Mouse (Mus musculus) neural tube, embryonic 10.5 days (tissue): ENCODE measurements around the gene Cyp4a29.
"Not testable (repeated sequence)": the region's sequence is repeated elsewhere in the genome, so short reads cannot be mapped to it uniquely, and the experiment has no call there.

ENCODE experiments used
- DNase-seq: peaks from one replicate; pipeline ENCODE4 v3.0.0-alpha.2; 2017; ENCODE audit warnings: low spot score; ENCODE audit errors: extremely low spot score

Gene Cyp4a29

DNA sequence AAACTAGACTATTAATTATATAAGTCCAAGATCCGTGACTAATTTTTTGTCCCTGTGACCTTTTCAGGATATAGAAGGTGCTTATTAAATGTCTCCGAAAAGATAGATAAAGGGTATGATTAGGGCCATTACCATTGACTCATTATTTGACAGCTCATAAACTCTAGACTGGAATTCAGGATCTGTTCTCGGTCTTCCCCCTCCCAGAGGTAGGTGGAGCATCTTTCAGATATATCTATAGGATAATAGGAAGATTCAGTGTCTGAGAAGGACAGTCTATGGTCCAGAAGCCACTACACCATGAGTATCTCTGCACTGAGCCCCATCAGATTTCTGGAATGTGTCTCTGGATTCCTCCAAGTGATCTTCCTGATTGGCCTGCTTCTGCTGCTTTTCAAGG, at the start of gene Cyp4a29:
TSS of gene Cyp4a29 (plus strand) at position 301 of the 400 bp plus-strand sequence.
- no peak for DNase-seq

DNA sequence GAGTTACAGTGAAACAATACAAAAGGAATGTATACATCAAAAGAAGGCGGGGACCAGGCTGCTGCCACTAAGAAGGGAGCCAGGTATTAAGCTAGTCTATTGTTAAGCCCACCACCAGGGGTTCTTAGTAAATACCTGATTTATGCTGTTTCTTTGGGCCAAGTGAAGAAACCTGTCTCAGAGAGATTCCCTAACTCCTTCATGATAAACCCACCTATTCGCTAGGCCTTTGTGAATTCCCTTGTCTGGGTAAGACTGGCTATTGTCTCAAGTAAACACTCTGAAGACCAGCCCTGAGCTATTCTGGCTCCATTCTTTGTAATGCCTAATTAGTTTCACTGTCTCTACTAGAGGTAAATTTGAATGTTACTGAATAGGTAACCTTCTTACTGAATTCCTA, 9.0 kb upstream of the Cyp4a29 start:
- DNase-seq: not testable (repeated sequence)

DNA sequence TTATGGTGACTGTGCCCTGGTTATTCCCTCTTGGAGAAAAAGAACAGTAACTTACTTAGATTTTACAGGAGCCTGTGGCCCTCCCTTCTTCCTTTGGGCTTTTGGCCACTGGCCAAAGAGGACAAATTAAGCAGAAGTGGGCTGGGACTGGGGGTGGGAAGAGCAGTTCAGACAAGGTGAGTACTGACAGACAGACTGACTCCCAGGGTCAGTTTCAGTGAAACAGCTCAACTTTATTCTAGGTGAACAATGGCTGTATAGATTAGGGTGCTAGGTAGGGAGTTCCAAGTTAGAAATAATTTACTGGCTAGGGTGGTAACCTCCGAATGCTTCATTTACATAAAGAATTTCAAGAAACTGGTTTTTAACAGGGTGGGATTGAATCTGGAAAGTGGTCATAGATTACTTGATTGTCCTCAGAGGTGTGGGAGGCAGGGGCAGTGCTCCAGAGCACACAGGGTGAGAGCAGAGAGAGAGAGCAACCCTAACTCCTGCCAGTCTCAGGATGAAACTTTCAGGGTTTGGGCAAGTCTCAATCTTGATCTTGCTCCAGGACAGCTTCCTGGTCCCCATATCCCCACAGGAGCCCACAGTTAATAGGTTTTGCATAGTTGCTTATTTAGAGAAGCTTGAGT, 5.3 kb upstream of the Cyp4a29 start:
- no peak for DNase-seq

DNA sequence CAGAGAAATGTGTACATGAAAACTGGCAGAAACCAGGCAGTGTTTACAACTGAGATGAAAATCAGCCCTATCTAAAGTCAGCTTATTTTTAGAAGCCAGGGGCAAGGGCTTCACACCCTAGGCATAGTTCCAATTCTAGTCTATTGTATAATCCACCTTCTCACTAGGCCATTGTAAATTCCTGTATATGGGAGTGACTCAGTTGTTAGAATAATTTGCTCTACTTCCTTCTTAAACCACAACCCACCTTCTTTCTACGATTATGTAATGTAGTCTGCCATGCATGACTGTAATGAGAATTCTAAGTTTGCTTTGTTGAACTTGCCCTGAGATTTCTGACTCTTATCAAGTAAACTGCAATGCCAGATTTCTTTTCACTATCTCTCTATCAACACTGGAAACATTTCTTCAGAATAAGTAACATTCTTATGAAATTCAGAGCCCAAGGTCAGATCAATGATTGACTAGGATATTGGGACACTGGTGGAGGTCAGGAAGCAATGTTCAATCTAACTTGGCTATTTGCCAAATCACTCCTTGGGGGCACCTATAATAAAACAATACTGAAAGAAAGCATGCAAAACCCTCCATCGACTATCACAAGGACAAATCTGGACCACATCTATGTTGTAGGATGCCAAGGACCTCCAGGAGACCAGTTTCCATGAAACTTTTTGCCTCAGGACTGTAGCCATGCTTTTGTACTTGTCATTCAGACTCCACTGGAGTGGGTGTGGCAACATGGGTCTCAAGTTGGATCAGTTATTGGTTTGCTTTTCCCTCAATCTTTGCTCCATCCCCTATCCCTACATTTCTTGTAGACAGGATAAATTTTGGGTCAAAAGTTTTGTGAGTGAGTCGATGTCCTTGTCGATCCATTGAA, 23.0 kb downstream of the Cyp4a29 start:
- not testable (repeated sequence) for DNase-seq

DNA sequence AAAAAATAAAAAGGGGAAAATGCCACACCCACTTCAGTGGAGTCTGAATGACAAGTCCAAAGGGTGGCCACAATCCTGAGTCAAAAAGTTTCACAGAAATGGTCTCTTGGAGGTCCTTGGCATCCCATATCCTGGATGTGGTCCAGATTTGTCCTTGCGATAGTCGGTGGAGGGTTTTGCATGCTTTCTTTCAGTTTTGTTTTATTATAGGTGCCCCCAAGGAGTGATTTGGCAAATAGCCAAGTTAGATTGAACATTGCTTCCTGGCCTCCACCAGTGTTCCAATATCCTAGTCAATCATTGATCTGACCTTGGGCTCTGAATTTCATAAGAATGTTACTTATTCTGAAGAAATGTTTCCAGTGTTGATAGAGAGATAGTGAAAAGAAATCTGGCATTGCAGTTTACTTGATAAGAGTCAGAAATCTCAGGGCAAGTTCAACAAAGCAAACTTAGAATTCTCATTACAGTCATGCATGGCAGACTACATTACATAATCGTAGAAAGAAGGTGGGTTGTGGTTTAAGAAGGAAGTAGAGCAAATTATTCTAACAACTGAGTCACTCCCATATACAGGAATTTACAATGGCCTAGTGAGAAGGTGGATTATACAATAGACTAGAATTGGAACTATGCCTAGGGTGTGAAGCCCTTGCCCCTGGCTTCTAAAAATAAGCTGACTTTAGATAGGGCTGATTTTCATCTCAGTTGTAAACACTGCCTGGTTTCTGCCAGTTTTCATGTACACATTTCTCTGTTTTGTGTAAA, 36.5 kb downstream of the Cyp4a29 start:
- DNase-seq: not testable (repeated sequence)

DNA sequence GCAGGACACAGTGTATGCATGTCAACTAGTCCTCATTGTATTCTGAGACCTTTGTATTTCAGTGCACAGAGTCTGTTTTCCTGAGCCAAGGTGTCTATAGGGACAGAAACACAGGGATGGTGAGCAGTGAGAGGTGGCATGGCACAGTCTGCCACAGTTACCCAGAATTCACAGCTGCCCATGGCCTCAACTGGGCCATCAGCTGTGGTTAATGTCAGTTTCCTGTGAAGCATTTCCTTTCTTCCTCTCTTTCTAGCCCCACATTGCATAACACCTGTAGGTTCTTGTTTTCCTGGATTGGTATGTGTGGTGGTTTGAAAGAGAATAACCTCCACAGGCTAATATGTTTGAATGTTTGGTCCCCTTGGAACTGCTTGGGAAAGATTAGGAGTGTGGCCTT, 38.5 kb downstream of the Cyp4a29 start:
- DNase-seq: no peak

DNA sequence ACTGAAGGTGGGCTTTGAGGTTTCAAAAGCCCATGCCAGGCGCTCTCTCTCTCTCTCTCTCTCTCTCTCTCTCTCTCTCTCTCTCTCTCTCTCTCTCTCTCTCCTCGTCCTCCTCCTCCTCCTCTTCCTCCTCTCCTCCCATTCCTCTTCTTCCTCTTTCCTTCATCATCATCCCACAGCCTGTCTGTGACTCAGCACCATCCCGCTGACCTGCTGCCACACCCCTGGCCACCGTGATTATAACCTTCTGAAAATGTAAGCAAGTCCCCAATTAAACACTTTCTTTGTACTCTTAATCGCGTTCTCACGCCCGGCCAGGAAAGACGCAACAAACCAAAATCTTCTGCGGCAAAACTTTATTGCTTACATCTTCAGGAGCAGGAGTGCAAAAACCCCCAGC, 38.9 kb downstream of the Cyp4a29 start:
- peak; percentile 19 for DNase-seq

DNA sequence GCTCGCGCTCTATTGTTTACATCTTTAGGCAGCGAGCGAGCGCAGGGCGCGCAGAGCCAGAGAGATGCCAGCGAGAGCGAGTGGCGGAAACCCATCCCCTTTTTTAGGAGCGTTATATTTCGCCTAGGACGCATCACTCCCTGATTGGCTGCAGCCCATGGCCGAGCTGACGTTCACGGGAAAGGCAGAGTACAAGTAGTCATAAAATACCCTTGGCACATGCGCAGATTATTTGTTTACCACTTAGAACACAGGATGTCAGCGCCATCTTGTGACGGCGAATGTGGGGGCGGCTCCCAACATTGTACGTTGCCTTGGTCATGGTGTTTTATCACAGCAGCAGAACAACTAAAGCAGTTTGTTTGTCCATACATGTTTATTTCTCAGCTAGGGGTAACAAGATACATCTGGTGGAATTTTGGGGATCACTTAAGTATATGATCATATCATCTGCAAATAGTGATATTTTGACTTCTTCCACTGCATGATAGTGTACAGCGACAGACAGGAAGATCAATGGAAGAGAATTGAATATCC, 39.4 kb downstream of the Cyp4a29 start:
- DNase-seq: not testable (repeated sequence)

DNA sequence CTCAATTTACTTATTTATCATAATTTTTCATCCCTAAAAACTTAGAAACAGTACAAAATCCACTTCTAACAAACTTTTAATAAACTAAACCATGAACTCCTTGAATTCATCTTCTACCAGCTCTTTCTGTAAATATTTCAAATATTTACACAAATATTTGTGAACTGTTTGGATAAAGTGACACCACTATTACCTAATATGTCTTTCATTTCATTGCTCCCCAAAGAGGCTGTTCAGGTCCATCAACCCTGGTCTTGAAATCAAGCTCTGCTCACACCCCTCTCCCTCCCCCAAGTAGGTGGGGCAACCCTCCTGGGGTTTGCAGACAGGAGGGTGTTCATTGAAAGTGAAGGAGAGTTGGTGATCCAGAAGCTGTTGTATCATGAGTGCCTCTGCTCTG, 56.9 kb downstream of the Cyp4a29 start, which contains the start of gene Cyp4a12a:
TSS of gene Cyp4a12a (plus strand) at position 301 of the 400 bp plus-strand sequence.
- DNase-seq: not testable (repeated sequence)
